Mouse (Mus musculus): ENCODE results near the gene Pick1. TPM values are rescaled to one million over a fixed set of nuclear protein-coding genes. Genes with fewer than 3 reads are reported as not detected.
"Not testable (repeated sequence)": the region's sequence is repeated elsewhere in the genome, so short reads cannot be mapped to it uniquely, and the experiment has no call there.

Gene Pick1
- total RNA-seq, 1 experiment: 61.0 TPM

DNA sequence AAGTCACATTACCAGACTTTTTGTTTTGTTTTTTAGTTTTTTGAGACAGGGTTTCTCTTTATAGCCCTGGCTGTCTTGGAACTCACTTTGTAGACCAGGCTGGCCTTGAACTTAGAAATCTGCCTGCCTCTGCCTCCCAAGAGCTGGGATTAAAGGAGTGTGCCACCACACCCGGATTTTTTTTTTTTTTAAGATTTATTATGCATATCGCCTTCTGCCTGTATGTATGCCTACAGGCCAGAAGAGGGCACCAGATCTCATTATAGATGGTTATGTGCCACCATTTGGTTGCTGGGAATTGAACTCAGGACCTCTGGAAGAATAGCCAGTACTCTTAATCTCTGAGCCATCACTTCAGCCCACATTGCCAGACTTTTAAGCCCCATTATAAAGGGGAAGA is 3.2 kb upstream of the Pick1 start:
- in situ Hi-C loops (cut with MboI; ENCODE audit: low sequenced_read_pairs in 2 of 2, unreplicated experiment in 2 of 2); DNase-seq (ENCODE audit: low read depth, low spot score); H3K4me3 ChIP-seq (ENCODE audit: insufficient read depth in 1 of 2, low read depth in 1 of 2, low read length in 2 of 2, poor library complexity in 1 of 2, severe bottlenecking in 1 of 2); H3K27ac ChIP-seq (ENCODE audit: insufficient read depth, low read depth, low read length, poor library complexity, severe bottlenecking); H3K36me3 ChIP-seq (ENCODE audit: control insufficient read depth, insufficient read depth, low read length, poor library complexity, severe bottlenecking); H3K9ac ChIP-seq (ENCODE audit: insufficient read depth, low read depth, low read length, poor library complexity, severe bottlenecking); H3K9me3 ChIP-seq (ENCODE audit: control insufficient read depth, insufficient read depth, low read depth, low read length): not testable (repeated sequence)
- H3K4me1 ChIP-seq (ENCODE audit: control insufficient read depth in 2 of 2, insufficient read depth in 2 of 2, low read length in 2 of 2, poor library complexity in 1 of 2): peaks cover 1 to 21% of the 10 kb centered on the region in 2 experiments; a peak in 2 of 4 replicates
- TF ChIP-seq ZNF384 (IDR thresholded peaks at IDR 0.05; ENCODE audit: low read depth, low read length): peak; percentile 73; the same call in 1 of the 2 replicates

- Histone ChIP-seq H3K4me1 (ENCODE audit: control insufficient read depth in 2 of 2, insufficient read depth in 2 of 2, low read length in 2 of 2, poor library complexity in 1 of 2) (no peaks in the 10 kb centered on the region), H3K9ac (ENCODE audit: insufficient read depth, low read depth, low read length, poor library complexity, severe bottlenecking) (no peak overlapping the region), H3K27ac (ENCODE audit: insufficient read depth, low read depth, low read length, poor library complexity, severe bottlenecking) (no peak overlapping the region), H3K4me3 (ENCODE audit: insufficient read depth in 1 of 2, low read depth in 1 of 2, low read length in 2 of 2, poor library complexity in 1 of 2, severe bottlenecking in 1 of 2) (no peak overlapping the region), H3K9me3 (ENCODE audit: control insufficient read depth, insufficient read depth, low read depth, low read length) (no peaks in the 10 kb centered on the region), H3K36me3 (ENCODE audit: control insufficient read depth, insufficient read depth, low read length, poor library complexity, severe bottlenecking) (peaks cover 48% of the 10 kb centered on the region)
- no peak for DNase-seq (ENCODE audit: low read depth, low spot score)
- in situ Hi-C loops (cut with MboI; ENCODE audit: low sequenced_read_pairs in 2 of 2, unreplicated experiment in 2 of 2): loop anchor here in 1 of 2 experiments (10.0 kb wide), 1 partner anchor 230 kb away; no protein-coding TSS in a partner anchor
- no peak for TF ChIP-seq CHD2 (IDR thresholded peaks at IDR 0.05; ENCODE audit: low read depth, low read length)
- TF ChIP-seq ZC3H11A (IDR thresholded peaks at IDR 0.05; ENCODE audit: borderline replicate concordance, low read depth, low read length): no peak
- no peak for TF ChIP-seq HCFC1 (IDR thresholded peaks at IDR 0.05; ENCODE audit: borderline replicate concordance, insufficient read depth, low read length)
- TF ChIP-seq MAFK (IDR thresholded peaks at IDR 0.05; ENCODE audit: insufficient read depth, low read depth, low read length): no peak
- TF ChIP-seq ZNF384 (IDR thresholded peaks at IDR 0.05; ENCODE audit: low read depth, low read length): no peak
Observed at GRCm38 (mm10) chr15:79235268-79235667, 6.3 kb downstream of the Pick1 start.

- no peak overlapping the region for H3K4me3 ChIP-seq (ENCODE audit: insufficient read depth in 1 of 2, low read depth in 1 of 2, low read length in 2 of 2, poor library complexity in 1 of 2, severe bottlenecking in 1 of 2)
- H3K27ac ChIP-seq (ENCODE audit: insufficient read depth, low read depth, low read length, poor library complexity, severe bottlenecking): no peak overlapping the region
- no peaks in the 10 kb centered on the region for H3K9me3 ChIP-seq (ENCODE audit: control insufficient read depth, insufficient read depth, low read depth, low read length)
- peaks cover 46% of the 10 kb centered on the region for H3K36me3 ChIP-seq (ENCODE audit: control insufficient read depth, insufficient read depth, low read length, poor library complexity, severe bottlenecking)
- in situ Hi-C loops (cut with MboI; ENCODE audit: low sequenced_read_pairs in 2 of 2, unreplicated experiment in 2 of 2): loop anchor here in 1 of 2 experiments (10.0 kb wide), 1 partner anchor 227 kb away; no protein-coding TSS in a partner anchor
- peaks cover 0 to 1% of the 10 kb centered on the region in 2 experiments; a peak in 1 of 4 replicates for H3K4me1 ChIP-seq (ENCODE audit: control insufficient read depth in 2 of 2, insufficient read depth in 2 of 2, low read length in 2 of 2, poor library complexity in 1 of 2)
- H3K9ac ChIP-seq (ENCODE audit: insufficient read depth, low read depth, low read length, poor library complexity, severe bottlenecking): no peak overlapping the region
- no peak for DNase-seq (ENCODE audit: low read depth, low spot score)
- TF ChIP-seq ZNF384 (IDR thresholded peaks at IDR 0.05; ENCODE audit: low read depth, low read length) (no peak), HCFC1 (IDR thresholded peaks at IDR 0.05; ENCODE audit: borderline replicate concordance, insufficient read depth, low read length) (no peak), MAFK (IDR thresholded peaks at IDR 0.05; ENCODE audit: insufficient read depth, low read depth, low read length) (no peak), ZC3H11A (IDR thresholded peaks at IDR 0.05; ENCODE audit: borderline replicate concordance, low read depth, low read length) (no peak), CHD2 (IDR thresholded peaks at IDR 0.05; ENCODE audit: low read depth, low read length) (no peak)
Observed at GRCm38 (mm10) chr15:79238036-79238435, 9.1 kb downstream of the Pick1 start.

DNA sequence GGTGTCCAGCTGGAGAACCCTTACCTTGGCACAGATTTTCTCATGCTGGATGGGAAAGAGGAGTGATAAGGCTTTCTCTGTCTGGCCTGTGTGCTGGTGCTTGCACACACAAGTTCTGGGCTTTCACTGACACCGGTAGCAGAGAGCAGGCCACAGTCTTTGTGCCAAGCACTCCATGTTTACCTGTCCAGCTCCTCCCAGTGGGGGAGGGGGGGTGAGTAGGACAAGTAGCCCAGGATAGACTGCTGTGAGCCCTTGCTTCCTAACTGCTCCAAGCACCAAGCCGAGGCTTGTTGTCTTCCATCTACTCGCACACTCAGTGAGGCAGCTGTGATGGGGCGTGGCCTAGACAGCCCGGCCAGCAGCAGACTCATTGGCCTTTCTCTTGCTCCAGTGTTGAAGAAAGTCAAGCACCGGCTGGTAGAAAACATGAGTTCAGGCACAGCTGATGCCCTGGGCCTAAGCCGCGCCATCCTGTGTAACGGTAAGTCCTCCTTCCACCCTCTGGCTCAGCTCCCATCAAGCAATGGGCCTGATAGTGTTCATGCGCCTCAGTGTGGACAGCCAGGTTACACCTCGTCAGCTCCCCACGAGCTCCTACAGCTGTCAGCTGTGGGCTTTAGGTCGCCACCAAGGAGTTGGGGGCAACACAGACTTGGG is 13.7 kb downstream of the Pick1 start:
- Histone ChIP-seq H3K4me1 (ENCODE audit: control insufficient read depth in 2 of 2, insufficient read depth in 2 of 2, low read length in 2 of 2, poor library complexity in 1 of 2) (peaks cover 2 to 3% of the 10 kb centered on the region in 2 experiments; a peak in 3 of 4 replicates), H3K9ac (ENCODE audit: insufficient read depth, low read depth, low read length, poor library complexity, severe bottlenecking) (no peak overlapping the region), H3K27ac (ENCODE audit: insufficient read depth, low read depth, low read length, poor library complexity, severe bottlenecking) (no peak overlapping the region), H3K36me3 (ENCODE audit: control insufficient read depth, insufficient read depth, low read length, poor library complexity, severe bottlenecking) (peaks cover 61% of the 10 kb centered on the region), H3K9me3 (ENCODE audit: control insufficient read depth, insufficient read depth, low read depth, low read length) (no peaks in the 10 kb centered on the region), H3K4me3 (ENCODE audit: insufficient read depth in 1 of 2, low read depth in 1 of 2, low read length in 2 of 2, poor library complexity in 1 of 2, severe bottlenecking in 1 of 2) (no peak overlapping the region)
- DNase-seq (ENCODE audit: low read depth, low spot score): no peak
- in situ Hi-C loops (cut with MboI; ENCODE audit: low sequenced_read_pairs in 2 of 2, unreplicated experiment in 2 of 2): no loop called here
- no peak for TF ChIP-seq ZC3H11A (IDR thresholded peaks at IDR 0.05; ENCODE audit: borderline replicate concordance, low read depth, low read length)
- no peak for TF ChIP-seq MAFK (IDR thresholded peaks at IDR 0.05; ENCODE audit: insufficient read depth, low read depth, low read length)
- no peak for TF ChIP-seq ZNF384 (IDR thresholded peaks at IDR 0.05; ENCODE audit: low read depth, low read length)
- TF ChIP-seq HCFC1 (IDR thresholded peaks at IDR 0.05; ENCODE audit: borderline replicate concordance, insufficient read depth, low read length): no peak
- TF ChIP-seq CHD2 (IDR thresholded peaks at IDR 0.05; ENCODE audit: low read depth, low read length): no peak

Measured in ES-E14 (cell line).